Mouse (Mus musculus) G1E (cell line): Measurements from ENCODE around the gene Zfp423.

Experiments used
- CTCF ChIP-seq: IDR thresholded peaks from 2 replicates; pipeline ENCODE4 v1.5.1; 2012; ENCODE audit warnings: low read depth, low read length, inconsistent platforms, mixed read lengths
- GATA1 ChIP-seq: IDR thresholded peaks from 2 replicates; pipeline ENCODE4 v1.6.1; 2012; ENCODE audit warnings: borderline replicate concordance, low read length, inconsistent platforms, mixed read lengths
- TAL1 ChIP-seq: conservative IDR thresholded peaks from 2 replicates; pipeline ENCODE4 v1.6.1; 2012; ENCODE audit warnings: low read depth, low read length, inconsistent platforms, mixed read lengths

- TF ChIP-seq CTCF (no peak), TAL1 (no peak), GATA1 (no peak)
These were observed 269.0 kb downstream of the Zfp423 start for GRCm38 (mm10) chr8:87690100-87691095.
